Mouse (Mus musculus): Measurements from ENCODE around the gene Cdc14a. TPM values are rescaled to one million over a fixed set of nuclear protein-coding genes. Genes with fewer than 3 reads are reported as not detected.

The Cdc14a gene
- polyA plus RNA-seq, 1 experiment from 2014 or later: 12.1 TPM

- H3K9me3 ChIP-seq (ENCODE audit: low read depth, low read length): no peaks in the 10 kb centered on the region
- DNase-seq (peak; percentile 76), ATAC-seq (ENCODE audit: insufficient read depth) (peak; percentile 65)
- WGBS: 57% methylated on average over 10 of the region's 10 CpGs
- TF ChIP-seq CTCF (IDR thresholded peaks at IDR 0.05; ENCODE audit: low read depth): no peak
- H3K9ac ChIP-seq: no peak overlapping the region
- no peak overlapping the region for H3K4me3 ChIP-seq (ENCODE audit: low read depth, low read length)
- H3K4me1 ChIP-seq (ENCODE audit: insufficient read depth): no peaks in the 10 kb centered on the region
- peaks cover 16% of the 10 kb centered on the region for H3K36me3 ChIP-seq (ENCODE audit: insufficient read depth)
- H3K27ac ChIP-seq (ENCODE audit: low read depth): no peak overlapping the region
- H3K27me3 ChIP-seq (ENCODE audit: insufficient read depth, low read length): no peaks in the 10 kb centered on the region
- no peak overlapping the region for H3K4me2 ChIP-seq
These were observed 125.1 kb downstream of the Cdc14a start for GRCm38 (mm10) chr3:116298727-116299126.

GRCm38 (mm10) chr3:116298003-116298402 is 125.8 kb downstream of the Cdc14a start:
- H3K9ac ChIP-seq: no peak overlapping the region
- DNase-seq (no peak), ATAC-seq (ENCODE audit: insufficient read depth) (no peak)
- 82% methylated on average over 8 of the region's 8 CpGs for WGBS
- H3K9me3 ChIP-seq (ENCODE audit: low read depth, low read length): no peaks in the 10 kb centered on the region
- no peak for TF ChIP-seq CTCF (IDR thresholded peaks at IDR 0.05; ENCODE audit: low read depth)
- H3K36me3 ChIP-seq (ENCODE audit: insufficient read depth): peaks cover 22% of the 10 kb centered on the region
- H3K27me3 ChIP-seq (ENCODE audit: insufficient read depth, low read length): no peaks in the 10 kb centered on the region
- H3K4me1 ChIP-seq (ENCODE audit: insufficient read depth): no peaks in the 10 kb centered on the region
- H3K4me3 ChIP-seq (ENCODE audit: low read depth, low read length): no peak overlapping the region
- H3K4me2 ChIP-seq: no peak overlapping the region
- H3K27ac ChIP-seq (ENCODE audit: low read depth): peak overlapping the region; percentile 27; the same call in 1 of the 2 replicates

DNA sequence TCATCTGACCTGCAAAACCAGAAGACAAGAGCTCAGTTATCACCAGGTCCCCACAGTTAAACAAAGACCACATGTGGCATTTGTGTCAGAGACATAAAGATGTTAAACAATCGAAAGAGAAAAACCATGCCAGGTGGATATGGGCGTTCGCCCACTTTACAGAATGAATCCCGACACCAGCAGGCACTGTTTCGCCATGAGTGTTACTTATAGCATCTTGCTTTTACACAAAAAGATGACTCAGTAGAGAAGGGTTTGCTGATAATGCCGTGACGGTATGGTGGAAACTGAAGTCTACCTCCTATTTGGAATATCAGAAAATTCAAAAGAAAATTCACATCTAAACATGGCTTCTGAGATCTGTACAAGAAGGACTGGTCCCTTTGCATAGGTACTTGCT is 126.7 kb downstream of the Cdc14a start:
- 93% methylated on average over 7 of the region's 7 CpGs for WGBS

DNA sequence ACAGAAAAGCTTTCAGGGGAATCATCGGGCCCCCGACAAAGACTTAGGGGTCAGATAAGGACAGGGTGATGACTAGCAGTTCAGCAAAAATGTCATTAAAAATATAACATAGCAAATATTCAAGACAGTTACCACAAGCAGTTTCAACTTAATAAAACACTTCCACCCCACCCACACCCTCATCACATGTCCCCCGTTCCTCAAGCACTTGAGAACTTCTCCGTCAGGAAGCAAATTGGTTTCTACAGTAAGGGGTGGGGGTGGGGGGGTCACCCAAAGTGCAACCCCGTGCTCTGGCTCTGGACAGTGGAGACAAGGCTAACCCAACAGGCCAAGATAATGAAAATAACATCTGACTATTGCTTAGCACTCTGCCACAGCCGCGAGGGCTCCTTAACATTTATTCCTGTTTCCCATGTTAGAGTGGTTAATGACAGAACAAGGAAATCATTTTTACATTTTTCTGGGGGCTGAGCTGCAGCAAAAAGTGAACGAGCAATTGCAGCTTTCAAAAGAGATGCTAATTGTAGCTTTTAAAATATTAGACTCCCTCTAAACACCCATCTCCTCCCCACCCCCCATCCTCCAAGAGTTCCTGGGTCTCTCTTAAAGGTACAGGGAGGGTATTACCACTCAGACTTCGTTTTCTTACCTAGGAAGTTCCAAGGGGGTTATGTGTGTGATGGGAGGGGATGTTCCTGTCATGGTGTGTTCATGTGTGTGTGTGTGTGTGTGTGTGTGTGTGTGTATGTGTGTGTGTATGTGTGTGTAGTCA is 133.6 kb downstream of the Cdc14a start:
- DNase-seq: no peak
- ATAC-seq (ENCODE audit: insufficient read depth): no peak
- no peaks in the 10 kb centered on the region for H3K4me1 ChIP-seq (ENCODE audit: insufficient read depth)
- H3K27ac ChIP-seq (ENCODE audit: low read depth): no peak overlapping the region
- H3K4me3 ChIP-seq (ENCODE audit: low read depth, low read length): no peak overlapping the region
- H3K4me2 ChIP-seq: no peak overlapping the region
- no peak for TF ChIP-seq CTCF (IDR thresholded peaks at IDR 0.05; ENCODE audit: low read depth)
- H3K9me3 ChIP-seq (ENCODE audit: low read depth, low read length): no peaks in the 10 kb centered on the region
- 72% methylated on average over 9 of the region's 9 CpGs for WGBS
- H3K36me3 ChIP-seq (ENCODE audit: insufficient read depth): peaks cover 23% of the 10 kb centered on the region
- no peaks in the 10 kb centered on the region for H3K27me3 ChIP-seq (ENCODE audit: insufficient read depth, low read length)
- H3K9ac ChIP-seq: no peak overlapping the region

More for the DNA sequence above, 126.7 kb downstream of the Cdc14a start:
- TF ChIP-seq CTCF (IDR thresholded peaks at IDR 0.05; ENCODE audit: low read depth): no peak
- Histone ChIP-seq H3K4me1 (ENCODE audit: insufficient read depth) (no peaks in the 10 kb centered on the region), H3K4me3 (ENCODE audit: low read depth, low read length) (no peak overlapping the region), H3K9me3 (ENCODE audit: low read depth, low read length) (no peaks in the 10 kb centered on the region), H3K4me2 (no peak overlapping the region), H3K9ac (no peak overlapping the region), H3K27me3 (ENCODE audit: insufficient read depth, low read length) (no peaks in the 10 kb centered on the region), H3K36me3 (ENCODE audit: insufficient read depth) (peaks cover 23% of the 10 kb centered on the region), H3K27ac (ENCODE audit: low read depth) (no peak overlapping the region)
- ATAC-seq (ENCODE audit: insufficient read depth) (no peak), DNase-seq (no peak)

DNA sequence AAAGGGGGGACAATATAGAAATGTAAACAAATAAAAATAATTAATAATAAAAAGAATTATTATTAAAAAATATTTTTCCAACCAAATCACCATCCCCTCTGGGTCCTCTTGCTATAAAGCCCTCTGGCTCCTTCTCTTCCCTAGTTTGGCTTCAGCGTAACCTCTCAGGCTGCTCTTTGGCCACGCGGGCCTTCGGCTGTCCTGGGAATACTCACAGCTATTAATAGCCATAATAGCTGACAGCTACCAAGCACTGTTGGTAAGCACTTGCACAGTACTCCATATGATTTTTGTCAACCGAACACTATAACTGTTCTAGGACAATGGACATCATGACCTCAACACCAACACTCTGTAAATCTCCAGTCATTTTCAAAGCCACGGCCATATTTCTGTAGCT is 135.0 kb downstream of the Cdc14a start:
- Histone ChIP-seq H3K4me2 (no peak overlapping the region), H3K27ac (ENCODE audit: low read depth) (no peak overlapping the region), H3K9ac (no peak overlapping the region), H3K9me3 (ENCODE audit: low read depth, low read length) (no peaks in the 10 kb centered on the region), H3K4me1 (ENCODE audit: insufficient read depth) (no peaks in the 10 kb centered on the region), H3K4me3 (ENCODE audit: low read depth, low read length) (no peak overlapping the region), H3K36me3 (ENCODE audit: insufficient read depth) (peaks cover 18% of the 10 kb centered on the region), H3K27me3 (ENCODE audit: insufficient read depth, low read length) (no peaks in the 10 kb centered on the region)
- peak; percentile 27 for DNase-seq
- TF ChIP-seq CTCF (IDR thresholded peaks at IDR 0.05; ENCODE audit: low read depth): no peak
- 70% methylated on average over 6 of the region's 6 CpGs for WGBS
- no peak for ATAC-seq (ENCODE audit: insufficient read depth)

GRCm38 (mm10) chr3:116284735-116285134 is 139.1 kb downstream of the Cdc14a start:
- H3K4me1 ChIP-seq (ENCODE audit: insufficient read depth): no peaks in the 10 kb centered on the region
- DNase-seq (no peak), ATAC-seq (ENCODE audit: insufficient read depth) (no peak)
- H3K27me3 ChIP-seq (ENCODE audit: insufficient read depth, low read length): no peaks in the 10 kb centered on the region
- no peak overlapping the region for H3K4me2 ChIP-seq
- H3K36me3 ChIP-seq (ENCODE audit: insufficient read depth): peaks cover 11% of the 10 kb centered on the region; the same call in 1 of the 2 replicates
- no peak for TF ChIP-seq CTCF (IDR thresholded peaks at IDR 0.05; ENCODE audit: low read depth)
- no peak overlapping the region for H3K4me3 ChIP-seq (ENCODE audit: low read depth, low read length)
- no peak overlapping the region for H3K9ac ChIP-seq
- no peaks in the 10 kb centered on the region for H3K9me3 ChIP-seq (ENCODE audit: low read depth, low read length)
- 96% methylated on average over 4 of the region's 4 CpGs for WGBS
- H3K27ac ChIP-seq (ENCODE audit: low read depth): no peak overlapping the region

DNA sequence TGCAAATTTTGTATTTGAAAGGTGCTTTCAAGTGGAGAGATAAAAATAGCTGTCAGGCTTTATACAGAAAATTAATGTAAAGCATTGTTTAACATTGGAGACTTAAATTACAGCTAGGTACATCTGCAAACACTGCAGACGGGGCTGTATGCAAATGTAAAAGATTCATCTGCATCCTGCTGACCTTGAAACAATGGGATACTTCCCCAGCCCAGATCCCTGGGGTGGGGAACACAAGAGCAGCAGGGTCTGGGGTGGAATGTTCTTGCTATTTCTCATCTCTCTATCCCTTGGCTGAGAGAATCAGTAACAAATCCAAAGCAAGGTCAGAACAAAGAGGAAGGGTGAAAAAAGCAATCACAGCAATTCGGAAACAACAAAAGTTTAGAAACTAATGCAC is 139.8 kb downstream of the Cdc14a start:
- Histone ChIP-seq H3K4me2 (no peak overlapping the region), H3K36me3 (ENCODE audit: insufficient read depth) (peaks cover 11% of the 10 kb centered on the region; the same call in 1 of the 2 replicates), H3K9ac (no peak overlapping the region), H3K27me3 (ENCODE audit: insufficient read depth, low read length) (no peaks in the 10 kb centered on the region), H3K9me3 (ENCODE audit: low read depth, low read length) (no peaks in the 10 kb centered on the region), H3K4me1 (ENCODE audit: insufficient read depth) (no peaks in the 10 kb centered on the region), H3K27ac (ENCODE audit: low read depth) (no peak overlapping the region), H3K4me3 (ENCODE audit: low read depth, low read length) (no peak overlapping the region)
- ATAC-seq (ENCODE audit: insufficient read depth) (no peak), DNase-seq (no peak)
- no peak for TF ChIP-seq CTCF (IDR thresholded peaks at IDR 0.05; ENCODE audit: low read depth)
- WGBS: 63% methylated on average over 2 of the region's 2 CpGs
